Mouse (Mus musculus): Measurements from ENCODE around the gene Epb41l5.

Epb41l5 gene

DNA sequence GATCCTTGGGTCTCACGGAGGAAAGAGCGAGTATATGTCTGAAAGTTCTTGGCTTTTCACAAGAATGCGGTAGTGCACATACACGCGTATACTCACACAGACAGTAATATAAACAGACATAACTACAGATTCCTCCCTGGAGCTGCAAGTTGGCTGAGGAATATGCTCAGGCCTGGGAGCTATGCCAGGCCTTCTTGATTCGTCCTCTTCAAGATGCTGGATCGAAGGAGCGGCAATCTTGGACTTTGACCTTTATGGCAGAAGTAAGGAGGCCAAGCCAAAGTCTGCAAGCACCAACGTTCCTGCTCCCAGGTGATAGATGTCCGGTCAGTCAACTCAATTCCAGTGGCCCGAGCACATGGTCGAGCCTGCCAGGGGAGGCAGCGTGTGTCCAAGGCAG lies 117.9 kb downstream of the Epb41l5 start:
- no peak for DNase-seq

DNA sequence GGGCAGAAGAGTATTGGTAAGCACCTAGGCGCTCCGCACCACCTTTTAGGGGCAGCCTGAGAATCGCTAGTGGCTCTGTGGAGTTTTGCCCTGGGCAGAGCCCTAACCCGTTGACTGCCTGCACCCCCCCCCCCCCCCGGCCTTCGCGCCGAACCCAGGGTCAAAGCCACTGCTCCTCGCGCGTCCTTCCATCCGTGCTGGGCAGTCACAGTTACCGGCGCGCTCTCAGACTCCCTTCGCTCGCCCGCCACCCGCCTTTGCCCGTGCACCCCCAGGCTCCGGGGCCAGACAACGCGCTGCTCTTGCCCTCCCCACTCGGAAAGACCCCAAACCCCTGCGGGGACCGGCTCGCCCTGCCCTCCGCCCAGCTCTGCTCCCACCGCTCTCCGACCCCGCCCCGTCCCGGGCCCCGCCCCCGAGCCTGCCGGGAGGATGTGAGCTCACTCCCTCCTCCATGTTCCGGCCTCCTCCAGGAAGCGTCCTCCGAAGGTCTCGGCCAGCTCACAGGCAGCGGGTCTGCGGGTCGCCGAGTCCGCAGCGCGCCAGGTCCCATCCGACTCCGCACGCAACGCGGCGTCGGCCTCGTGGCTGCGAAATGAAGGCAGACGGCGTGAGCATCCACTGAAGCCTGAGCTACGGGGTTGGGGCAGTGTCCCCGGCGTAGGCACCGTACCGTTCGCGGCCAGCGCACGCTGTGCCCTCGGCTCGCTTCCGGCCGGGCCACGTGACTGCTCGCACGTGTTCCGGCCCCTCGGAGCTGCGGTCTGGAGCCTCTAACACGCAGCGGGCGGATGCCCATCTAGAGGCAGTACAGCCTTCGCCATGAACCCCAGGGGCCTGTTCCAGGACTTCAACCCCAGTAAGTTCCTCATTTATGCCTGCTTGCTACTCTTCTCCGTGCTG lies 122.9 kb downstream of the Epb41l5 start, which contains the start of gene Tmem185b:
Gene Tmem185b (plus strand): TSS at position 472 of the 903 bp plus-strand sequence.
- peak; percentile 98 for DNase-seq

DNA sequence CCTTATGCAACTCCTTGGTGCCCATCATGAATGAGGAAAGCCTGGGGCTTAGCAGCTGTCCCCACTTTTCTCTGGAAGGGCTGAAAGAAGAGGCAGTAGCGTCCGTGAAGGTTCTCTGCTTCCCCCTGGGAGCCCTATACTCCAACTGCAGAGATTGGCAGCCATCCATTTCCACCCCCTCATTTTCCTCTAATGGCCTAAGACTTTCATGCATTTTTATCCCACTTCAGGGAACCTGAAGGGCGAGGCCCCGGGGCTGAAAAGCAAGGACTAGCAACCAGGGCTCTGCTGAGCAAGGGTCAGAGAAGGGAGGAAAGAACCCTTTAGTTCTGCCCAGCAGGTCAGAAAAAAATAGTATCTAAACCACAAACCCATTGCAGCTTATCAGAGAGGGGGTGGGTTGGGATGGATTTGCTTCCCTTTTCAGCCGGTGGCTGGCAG lies 123.8 kb downstream of the Epb41l5 start:
- DNase-seq, result peak; percentile 72

GRCm38 (mm10) chr1:119523826-119524225 lies 125.0 kb downstream of the Epb41l5 start:
- no peak for DNase-seq

GRCm38 (mm10) chr1:119523369-119523768 lies 125.4 kb downstream of the Epb41l5 start:
- DNase-seq, result no peak

DNA sequence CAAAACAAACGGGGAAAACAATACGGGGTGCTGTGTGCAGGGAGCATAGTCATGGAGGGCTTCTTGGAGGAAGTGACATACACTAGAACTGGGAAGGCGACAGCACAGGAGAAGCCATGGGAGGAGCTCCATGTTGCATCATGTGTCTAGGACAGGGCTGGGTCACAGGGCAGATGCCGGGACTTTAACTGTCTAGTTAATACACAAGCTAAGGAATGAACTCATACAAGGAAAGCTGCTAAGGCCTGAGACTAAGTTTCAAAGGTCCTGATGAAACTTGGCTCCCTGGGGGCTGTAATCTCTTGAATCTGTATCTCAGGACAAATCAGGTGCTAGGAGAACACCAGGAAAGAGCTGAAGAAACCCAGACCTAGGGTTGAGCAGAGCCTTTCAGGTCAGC lies 126.1 kb downstream of the Epb41l5 start:
- DNase-seq, result no peak

GRCm38 (mm10) chr1:119521681-119522080 lies 127.1 kb downstream of the Epb41l5 start:
- no peak for DNase-seq

DNA sequence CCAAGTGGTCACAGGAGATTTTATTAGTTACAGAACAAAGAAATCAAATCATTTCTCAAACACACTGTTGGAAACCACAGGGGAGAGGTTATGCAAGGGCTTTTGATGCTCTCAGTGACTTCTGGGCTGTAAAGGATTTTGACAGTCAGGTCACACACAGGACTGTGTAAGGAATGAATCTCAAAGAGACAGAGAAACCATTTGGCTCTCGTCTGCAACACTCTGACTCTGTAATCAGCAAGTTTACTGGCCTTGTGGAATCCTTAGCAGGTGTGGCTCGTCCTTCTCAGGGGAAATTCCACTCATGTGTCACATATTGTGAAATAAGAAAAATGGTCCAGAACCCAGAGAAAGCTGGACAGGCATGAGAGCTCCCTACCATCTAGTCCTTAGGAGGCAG lies 127.8 kb downstream of the Epb41l5 start:
- peak; percentile 76 for DNase-seq

- no peak for DNase-seq
These were observed 129.5 kb downstream of the Epb41l5 start for GRCm38 (mm10) chr1:119519286-119519685.

DNA sequence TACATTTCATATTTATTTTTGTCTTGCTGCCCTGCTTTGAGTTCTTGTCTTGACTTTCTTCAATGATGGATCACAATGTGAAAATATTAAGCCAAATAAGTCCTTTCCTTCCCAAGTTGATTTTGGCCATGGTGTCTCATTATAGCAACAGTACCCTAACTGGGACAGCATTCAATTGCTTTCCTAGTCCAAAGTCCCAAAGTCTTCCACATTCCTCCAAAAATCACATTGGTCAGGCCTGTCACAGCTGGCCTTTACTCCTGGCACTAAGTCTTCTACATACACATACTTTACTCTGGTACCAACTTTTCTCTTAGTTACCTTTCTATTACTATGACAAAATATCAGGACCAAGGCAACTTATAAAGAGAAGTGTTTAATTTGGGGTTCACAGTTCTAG lies 130.0 kb downstream of the Epb41l5 start:
- DNase-seq, result no peak

DNA sequence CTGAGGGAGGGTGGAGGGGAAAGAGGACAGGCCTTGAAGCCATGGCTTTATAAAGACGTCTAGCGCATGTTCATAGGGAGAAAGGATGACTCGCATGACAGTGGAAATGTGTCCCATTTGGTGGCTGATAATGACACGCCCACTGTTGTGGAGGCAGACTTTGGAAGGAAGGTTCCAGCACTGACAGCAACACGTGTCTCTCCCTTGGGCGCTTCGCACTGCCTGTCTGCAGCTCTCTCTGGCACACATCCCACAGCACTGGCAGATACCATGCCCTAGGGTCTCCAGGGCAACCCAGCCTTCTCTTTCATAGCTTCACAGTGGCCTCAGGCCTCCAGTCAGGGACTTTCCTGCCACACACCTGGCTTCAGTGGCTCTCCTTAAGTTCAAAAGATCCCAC lies 130.7 kb downstream of the Epb41l5 start:
- DNase-seq, result no peak

DNA sequence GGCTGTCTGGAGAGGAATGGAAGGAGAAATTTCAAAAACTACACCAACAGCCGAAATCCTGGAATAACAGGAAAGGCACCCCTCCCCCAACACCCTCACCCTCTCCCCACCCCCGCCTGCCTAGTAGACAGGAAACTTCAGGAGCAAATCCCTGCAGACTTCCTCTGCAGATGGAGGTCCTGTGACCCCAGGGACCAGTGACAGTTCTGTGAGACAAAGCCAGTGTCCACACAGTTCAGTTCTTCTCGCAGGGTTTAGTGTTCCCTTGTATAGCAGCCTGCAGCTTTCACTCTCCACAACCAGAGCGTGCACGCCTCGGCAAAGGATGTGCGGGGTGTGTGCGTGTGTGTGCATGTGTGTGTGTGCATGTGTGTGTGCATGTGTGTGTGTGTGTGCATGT lies 137.9 kb downstream of the Epb41l5 start:
- peak; percentile 41 for DNase-seq

DNA sequence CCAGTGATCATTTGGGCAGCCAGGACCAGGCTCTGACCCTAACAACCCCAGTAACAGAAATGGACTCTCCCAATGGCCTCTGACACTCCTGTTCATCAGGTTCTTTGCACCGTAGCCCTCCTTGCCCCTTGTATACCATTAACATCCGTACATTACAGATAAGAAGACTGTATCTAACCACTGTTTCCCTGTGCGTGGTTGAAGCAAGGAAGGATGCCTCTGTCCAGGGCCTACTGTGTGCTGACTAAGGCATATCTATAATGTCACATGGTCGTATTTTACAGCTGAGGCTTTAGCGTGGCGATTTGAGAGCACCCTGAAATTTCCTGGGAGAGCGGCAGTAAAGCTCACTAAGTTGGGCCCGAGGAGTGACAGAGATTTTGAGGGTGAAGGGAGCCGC lies 138.4 kb downstream of the Epb41l5 start:
- DNase-seq, result no peak

- DNase-seq, result no peak
These were observed 139.3 kb downstream of the Epb41l5 start for GRCm38 (mm10) chr1:119509474-119509873.

DNA sequence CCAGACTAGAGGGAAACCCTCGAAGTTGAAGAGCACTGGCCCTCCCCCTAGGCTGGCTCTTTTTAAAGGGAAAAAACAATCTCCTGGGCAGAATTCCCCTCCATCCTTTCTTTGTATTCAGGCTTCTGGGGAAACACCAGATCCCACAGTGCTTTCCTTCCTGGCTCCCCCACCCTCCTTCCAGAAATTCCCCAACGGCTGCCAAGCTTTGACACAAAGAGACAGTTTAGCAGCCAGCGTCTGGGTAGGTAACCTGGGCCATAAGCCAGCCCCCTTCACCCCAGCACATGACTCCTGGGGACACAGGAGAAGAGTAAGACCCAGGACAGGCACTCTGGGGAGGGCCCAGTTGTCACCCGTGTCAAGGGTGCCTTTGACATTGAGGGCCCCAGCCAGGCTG lies 140.3 kb downstream of the Epb41l5 start:
- DNase-seq, result peak; percentile 73

- no peak for DNase-seq
These were observed 142.8 kb downstream of the Epb41l5 start for GRCm38 (mm10) chr1:119505951-119506350.

DNA sequence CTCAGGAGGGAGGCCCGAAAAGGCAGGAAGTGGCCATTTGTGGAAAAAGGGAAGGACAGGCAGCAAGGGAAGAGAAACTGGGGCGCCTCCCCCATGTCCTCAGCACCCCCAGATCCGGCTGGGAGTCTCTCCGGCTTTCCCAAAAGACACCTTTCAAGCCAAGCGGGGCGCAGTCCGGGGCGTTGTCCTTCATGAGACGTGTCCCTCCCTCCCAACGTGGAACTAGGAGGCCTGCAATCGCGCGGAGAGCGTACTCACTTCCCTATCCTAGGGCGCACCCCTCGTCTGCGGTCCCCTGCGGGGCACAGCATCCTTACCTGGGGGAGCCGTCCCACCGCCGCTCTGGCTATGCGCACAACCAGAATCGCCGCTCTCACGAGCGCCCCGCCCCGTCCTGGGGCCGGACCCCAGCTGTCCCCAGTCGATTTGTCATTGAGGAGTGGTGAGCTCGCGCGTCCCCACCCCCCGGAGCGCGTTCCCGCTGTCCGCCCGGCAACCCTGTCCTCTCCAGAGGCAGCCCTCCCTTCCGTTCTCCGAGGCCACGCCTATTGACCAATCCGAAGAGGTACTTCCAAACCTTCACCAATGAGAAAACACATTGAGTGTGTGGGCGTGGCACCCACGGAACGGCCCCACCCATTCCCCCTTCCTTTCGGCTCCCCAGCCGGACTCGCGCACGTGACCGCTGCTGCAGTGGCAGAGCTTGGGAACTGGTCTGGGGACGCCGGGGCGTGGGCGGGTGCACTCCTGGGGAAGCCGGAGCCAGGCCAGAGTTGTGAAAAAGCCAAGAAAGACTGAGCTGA lies 144.3 kb downstream of the Epb41l5 start, which contains the start of gene Ralb:
Gene Ralb (minus strand): TSS at position 535 of the 803 bp plus-strand sequence.
- peak; percentile 100 for DNase-seq

- DNase-seq, result no peak
These were observed 145.0 kb downstream of the Epb41l5 start for GRCm38 (mm10) chr1:119503808-119504207.

DNA sequence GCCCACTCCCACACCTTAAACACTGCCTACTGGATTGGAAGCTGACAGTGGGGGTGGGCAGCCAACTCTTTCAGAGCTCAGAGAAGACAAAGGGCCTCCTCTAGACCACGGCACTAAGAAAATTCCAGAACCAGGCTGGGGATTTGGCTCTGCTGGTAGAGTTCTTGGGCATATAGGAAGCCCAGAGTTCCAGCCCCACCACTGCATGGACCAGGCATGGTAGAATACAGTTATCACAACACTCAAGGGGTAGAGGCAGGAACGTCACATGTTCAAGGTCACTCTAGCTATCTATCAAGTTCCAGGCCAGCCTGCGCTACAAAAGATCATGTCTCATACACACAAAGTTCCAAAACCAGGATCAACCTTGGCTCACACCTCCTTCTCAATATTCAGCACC lies 145.6 kb downstream of the Epb41l5 start:
- no peak for DNase-seq

- peak; percentile 31 for DNase-seq
These were observed 146.1 kb downstream of the Epb41l5 start for GRCm38 (mm10) chr1:119502729-119503128.

GRCm38 (mm10) chr1:119501881-119502280 lies 146.9 kb downstream of the Epb41l5 start:
- DNase-seq, result no peak

DNA sequence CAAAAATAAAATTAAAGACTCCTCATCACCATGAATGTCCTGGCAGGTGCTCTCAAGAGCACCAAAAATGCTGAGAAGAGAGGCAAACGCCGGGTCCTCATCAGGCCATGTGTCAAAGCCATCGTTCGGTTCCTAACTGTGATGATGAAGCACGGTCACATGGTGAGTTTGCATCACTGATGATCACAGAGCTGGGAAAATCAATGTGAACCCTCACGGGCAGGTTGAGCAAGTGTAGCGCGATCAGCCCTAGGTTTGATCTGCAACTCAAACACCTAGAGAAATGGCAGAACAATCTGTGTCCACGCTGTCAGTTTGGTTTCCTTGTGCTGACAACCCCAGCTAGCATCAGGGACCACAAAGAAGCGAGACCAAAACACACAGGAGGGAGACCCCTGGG lies 149.3 kb downstream of the Epb41l5 start:
- DNase-seq, result no peak

GRCm38 (mm10) chr1:119498536-119499231 lies 150.1 kb downstream of the Epb41l5 start:
- DNase-seq, result no peak

All from lung, postnatal 10 days (tissue).